Mouse (Mus musculus) myocyte (in vitro differentiated cells): ENCODE measurements around the gene Ttc23l.

ENCODE experiments used
- MYOD1 ChIP-seq, 3 experiments: IDR thresholded peaks; one replicate each; pipeline ENCODE4 v1.6.1; 2011; ENCODE audit warnings: control low read depth in 2 of 3, low read depth in 2 of 3, mild to moderate bottlenecking in 2 of 3, moderate library complexity in 1 of 3; ENCODE audit not compliant: insufficient read length in 2 of 3, control insufficient read depth in 1 of 3
- MYOG ChIP-seq, 3 experiments: IDR thresholded peaks; one replicate each; pipeline ENCODE4 v1.6.1; 2011; ENCODE audit warnings: control low read depth in 2 of 3, low read depth in 2 of 3, mild to moderate bottlenecking in 2 of 3; ENCODE audit not compliant: insufficient read length in 2 of 3, control insufficient read depth in 1 of 3, insufficient read depth in 1 of 3
- POLR2A ChIP-seq: IDR thresholded peaks from one replicate; pipeline ENCODE4 v1.6.1; 2011; ENCODE audit warnings: low read depth, mild to moderate bottlenecking, control low read depth, moderate library complexity; ENCODE audit not compliant: insufficient read length
- POLR2AphosphoS2 ChIP-seq: IDR thresholded peaks from one replicate; pipeline ENCODE4 v1.6.1; 2011; ENCODE audit warnings: low read depth, control low read depth; ENCODE audit not compliant: insufficient read length
- REST ChIP-seq: IDR thresholded peaks from one replicate; pipeline ENCODE4 v1.6.1; 2011; ENCODE audit warnings: mild to moderate bottlenecking, control low read depth, moderate library complexity; ENCODE audit not compliant: insufficient read depth, insufficient read length
- SRF ChIP-seq: IDR thresholded peaks from one replicate; pipeline ENCODE4 v1.6.1; 2011; ENCODE audit warnings: low read depth; ENCODE audit not compliant: control insufficient read depth, insufficient read length
- TCF12 ChIP-seq: IDR thresholded peaks from one replicate; pipeline ENCODE4 v1.6.1; 2011; ENCODE audit warnings: mild to moderate bottlenecking, control low read depth; ENCODE audit not compliant: poor library complexity, insufficient read depth, severe bottlenecking

- TF ChIP-seq MYOD1 (IDR thresholded peaks at IDR 0.05; ENCODE audit: control insufficient read depth in 1 of 3, insufficient read length in 2 of 3, low read depth in 2 of 3) (no peak), POLR2A (peak; percentile 89), POLR2AphosphoS2 (peak; percentile 88), TCF12 (no peak), REST (peak; percentile 34), MYOG (IDR thresholded peaks at IDR 0.05; ENCODE audit: control insufficient read depth in 1 of 3, insufficient read depth in 1 of 3, insufficient read length in 2 of 3, low read depth in 2 of 3) (peak in 2 of 3 experiments; percentile 10 to 58), SRF (peak; percentile 83)
These were observed 72.7 kb downstream of the Ttc23l start, which contains the start of the genes Brix1 and Rad1 for GRCm38 (mm10) chr15:10485484-10486364.
